ENCODE assay signal across 9 mouse cellular contexts in the genomic region with DNA sequence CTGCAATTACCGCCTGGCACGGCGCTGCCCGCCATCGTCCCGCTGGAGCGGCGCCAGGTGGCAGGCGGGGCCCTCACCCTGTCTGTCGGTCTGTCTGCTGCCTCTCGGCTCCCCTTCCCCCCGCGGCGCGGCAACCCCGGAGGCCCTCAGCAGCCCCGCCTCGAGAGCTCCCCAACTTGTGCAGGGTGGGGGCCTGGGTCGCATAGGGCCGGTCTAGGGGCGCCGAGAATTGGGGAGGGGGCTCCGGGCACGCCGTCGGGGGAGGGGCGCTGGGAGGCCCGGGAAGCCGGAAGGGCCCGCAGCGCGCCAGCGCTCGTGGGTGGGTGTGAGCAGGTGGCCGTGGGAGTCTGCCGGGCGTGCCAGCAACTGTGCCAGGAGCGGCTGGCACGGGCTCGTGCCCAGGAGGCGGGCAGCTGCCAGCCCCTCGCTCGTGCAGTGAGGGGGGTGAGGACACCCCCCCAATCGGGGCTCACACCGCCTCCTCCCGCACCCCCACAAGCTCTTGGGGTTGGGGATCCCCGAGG. TPM values are rescaled to one million over a fixed set of nuclear protein-coding genes. Genes with fewer than 3 reads are reported as not detected.
DNase-seq lines count a peak whose midpoint lies in the region; ATAC-seq and TF ChIP-seq lines count a peak whose summit lies in the region.
"Had no signal": no experiment of that assay in that cellular context is flagged by ENCODE, and none has a peak within 500 bp of the region (broad histone marks: within the 10 kb centered on the region; RNA-seq: fewer than 3 reads in every experiment).

No protein-coding gene starts in this region.

- H3K9me3 ChIP-seq in intestine, embryonic 14.5 days (ENCODE audit: control insufficient read depth, low read length): no peaks in the 10 kb centered on the region
- no peaks in the 10 kb centered on the region for H3K9me3 ChIP-seq in limb, embryonic 12.5 days

- WGBS in intestine, embryonic 14.5 days: 1% methylated on average over 44 of the region's 47 CpGs
- under 1% methylated on average over 41 of the region's 47 CpGs for WGBS in limb, embryonic 12.5 days

- H3K4me3 ChIP-seq in intestine, embryonic 14.5 days (ENCODE audit: low read depth, low read length): peak overlapping the region; percentile 39
- H3K4me3 ChIP-seq in limb, embryonic 12.5 days (replicated peaks): peak overlapping the region; percentile 47

- H3K36me3 ChIP-seq in intestine, embryonic 14.5 days (ENCODE audit: control insufficient read depth, insufficient read depth, low read length): no peaks in the 10 kb centered on the region
- H3K36me3 ChIP-seq in limb, embryonic 12.5 days: no peaks in the 10 kb centered on the region

- no peak for TF ChIP-seq POLR2A in brain, embryonic 14.5 days (IDR thresholded peaks at IDR 0.05; ENCODE audit: borderline replicate concordance, extremely low read depth, insufficient read depth, insufficient read length, poor library complexity, severe bottlenecking)

- H3K27me3 ChIP-seq in intestine, embryonic 14.5 days (replicated peaks; ENCODE audit: control insufficient read depth, insufficient read depth, low read length): peaks cover 50% of the 10 kb centered on the region
- H3K27me3 ChIP-seq in limb, embryonic 12.5 days: peaks cover 97% of the 10 kb centered on the region

- peak overlapping the region; percentile 25 for H3K9ac ChIP-seq in intestine, embryonic 14.5 days (ENCODE audit: low read length)
- H3K9ac ChIP-seq in limb, embryonic 12.5 days (replicated peaks): peak overlapping the region; percentile 47

- H3K4me1 ChIP-seq in intestine, embryonic 14.5 days (replicated peaks; ENCODE audit: control insufficient read depth, insufficient read depth, low read length): peaks cover 19% of the 10 kb centered on the region
- peaks cover 31% of the 10 kb centered on the region for H3K4me1 ChIP-seq in limb, embryonic 12.5 days (replicated peaks)

- peak overlapping the region; percentile 87 for H3K4me2 ChIP-seq in intestine, embryonic 14.5 days (ENCODE audit: low read length)
- peak overlapping the region; percentile 94 for H3K4me2 ChIP-seq in limb, embryonic 12.5 days

- DNase-seq in heart, adult 18-20 months: peak; percentile 44 to 48
- no peak for DNase-seq in heart, adult 8-10 months (ENCODE audit: low spot score)
- DNase-seq in brain, embryonic 14.5 days (ENCODE audit: low read depth): peak; percentile 95
- no peak for DNase-seq in intestine, embryonic 14.5 days (ENCODE audit: low spot score)
- peak; percentile 26 for DNase-seq in naive thymus-derived CD4-positive, alpha-beta T cell, adult 2 months (ENCODE audit: low read depth)
- DNase-seq in thymus, postnatal 14 days: peak; percentile 51

- peak; percentile 20; the same call in 1 of the 2 replicates for ATAC-seq in frontal cortex, adult (ENCODE audit: low TSS enrichment)
- ATAC-seq in intestine, embryonic 14.5 days (replicated peaks; ENCODE audit: low FRiP score, low TSS enrichment, low read depth): peak; percentile 20; the same call in 1 of the 2 replicates
- ATAC-seq in limb, embryonic 12.5 days (ENCODE audit: insufficient number of reproducible peaks, insufficient read depth, low FRiP score, low TSS enrichment, low read depth): no peak

- TF ChIP-seq CTCF in brain, embryonic 14.5 days (IDR thresholded peaks at IDR 0.05; ENCODE audit: borderline replicate concordance, extremely low read depth, insufficient read depth, insufficient read length): no peak

- no peak overlapping the region for H3K27ac ChIP-seq in intestine, embryonic 14.5 days (ENCODE audit: low read depth)
- no peak overlapping the region for H3K27ac ChIP-seq in limb, embryonic 12.5 days

RNA-seq across cellular contexts. Expression of a gene that starts 4.5 kb away (rescaled TPM):
- total RNA-seq in heart, adult 18-20 months (2021): 1 to 10 TPM; 2.2 to 2.7 TPM
- 1 to 10 TPM; 2.3 to 6.3 (median 3.3) TPM for total RNA-seq in heart, adult 8-10 months (2022)
- 22.7 and 35.4 TPM in 2 replicates for polyA plus RNA-seq in brain, embryonic 14.5 days (2012; rRNA removed)
- 0.39 and 0.50 TPM in 2 replicates for polyA plus RNA-seq in intestine, embryonic 14.5 days (2014; fragmentation: Nextera tagmentation; extraction: Ambion mirVana)
- 0.10 TPM in 1 of 2 replicates, not detected in the other for polyA plus RNA-seq in limb, embryonic 12.5 days (2016; fragmentation: Nextera tagmentation; extraction: Ambion mirVana)
- total RNA-seq: hematopoietic stem cell, adult 5-6 weeks had no signal

Comparison
In these comparisons a context has a peak if more than half of its experiments do, and no peak if none do; other contexts are left out.
1. DNase-seq: peak in heart, adult 18-20 months (2 of 2), brain, embryonic 14.5 days (single experiment), naive thymus-derived CD4-positive, alpha-beta T cell, adult 2 months (single experiment) and thymus, postnatal 14 days (single experiment); none in heart, adult 8-10 months (single experiment) and intestine, embryonic 14.5 days (single experiment).
2. RNA of a gene that starts 4.5 kb away (polyA plus RNA-seq): 22.7 to 35.4 TPM in brain, embryonic 14.5 days; 0.39 to 0.50 TPM in intestine, embryonic 14.5 days and 0.10 TPM in limb, embryonic 12.5 days; every median in the first group is over 10 times any median in the second.